ENCODE assay signal across 18 mouse cellular contexts in genomic region chr1:151626631-151627030, GRCm38 (mm10). TPM values are rescaled to one million over a fixed set of nuclear protein-coding genes. Genes with fewer than 3 reads are reported as not detected.
DNase-seq lines count a peak whose midpoint lies in the region; ATAC-seq lines count a peak whose summit lies in the region.
"Had no signal": no experiment of that assay in that cellular context is flagged by ENCODE, and none has a peak within 500 bp of the region (broad histone marks: within the 10 kb centered on the region; RNA-seq: fewer than 3 reads in every experiment).

No protein-coding gene starts in this region.

- H3K79me2 ChIP-seq in macrophage (ENCODE audit: inconsistent target) = no peaks in the 10 kb centered on the region; the same call in 1 of the 2 replicates

- no peaks in the 10 kb centered on the region for H3K9me3 ChIP-seq in hindbrain, embryonic 16.5 days (ENCODE audit: control insufficient read depth, low read length)
- H3K9me3 ChIP-seq in hindbrain, embryonic 11.5 days (ENCODE audit: control insufficient read depth, low read length) = no peaks in the 10 kb centered on the region
- H3K9me3 ChIP-seq in midbrain, embryonic 14.5 days (ENCODE audit: control insufficient read depth, low read length) = no peaks in the 10 kb centered on the region
- H3K9me3 ChIP-seq in midbrain, embryonic 11.5 days (ENCODE audit: control insufficient read depth, low read length) = no peaks in the 10 kb centered on the region
- H3K9me3 ChIP-seq: heart, embryonic 15.5 days; limb, embryonic 15.5 days; liver, embryonic 15.5 days had no signal

- intact Hi-C loops in left cerebral cortex, postnatal 36 days (cut with DNase I) = no loop called here

- DNase-seq in hindbrain, embryonic 11.5 days (ENCODE audit: low spot score) = no peak
- DNase-seq in midbrain, embryonic 14.5 days = peak; percentile 53
- no peak for DNase-seq in midbrain, embryonic 11.5 days (ENCODE audit: low spot score, missing footprints)
- DNase-seq in brain, embryonic 18.5 days (ENCODE audit: low read depth, low spot score) = peak; percentile 18
- no peak for DNase-seq in frontal cortex, adult 2 months (ENCODE audit: extremely low spot score in 1 of 2, low spot score in 1 of 2)
- DNase-seq in left cerebral cortex, postnatal 36 days (ENCODE audit: low spot score in 2 of 2) = no peak
- DNase-seq: adrenal gland, postnatal 36 days; cerebellum, adult 8-10 months; gastrocnemius, postnatal 36 days; heart, postnatal 4 days; thymus, postnatal 25 days had no signal

- no peaks in the 10 kb centered on the region for H3K36me3 ChIP-seq in hindbrain, embryonic 16.5 days (ENCODE audit: control insufficient read depth, insufficient read depth, low read length)
- H3K36me3 ChIP-seq in hindbrain, embryonic 11.5 days (ENCODE audit: control insufficient read depth, insufficient read depth, low read length) = no peaks in the 10 kb centered on the region
- no peaks in the 10 kb centered on the region for H3K36me3 ChIP-seq in midbrain, embryonic 14.5 days (ENCODE audit: control insufficient read depth, insufficient read depth, low read length)
- no peaks in the 10 kb centered on the region for H3K36me3 ChIP-seq in midbrain, embryonic 11.5 days (ENCODE audit: control insufficient read depth, insufficient read depth, low read length)
- no peaks in the 10 kb centered on the region for H3K36me3 ChIP-seq in macrophage (ENCODE audit: inconsistent target)
- H3K36me3 ChIP-seq: heart, embryonic 15.5 days; limb, embryonic 15.5 days; liver, embryonic 15.5 days had no signal

- H3K4me3 ChIP-seq in hindbrain, embryonic 16.5 days (ENCODE audit: low read length) = no peak overlapping the region
- no peak overlapping the region for H3K4me3 ChIP-seq in hindbrain, embryonic 11.5 days (ENCODE audit: low read depth, low read length)
- H3K4me3 ChIP-seq in midbrain, embryonic 14.5 days (replicated peaks; ENCODE audit: low read depth, low read length) = no peak overlapping the region
- no peak overlapping the region for H3K4me3 ChIP-seq in midbrain, embryonic 11.5 days (ENCODE audit: low read depth, low read length)
- H3K4me3 ChIP-seq in macrophage (ENCODE audit: inconsistent target) = no peak overlapping the region
- H3K4me3 ChIP-seq: erythroblast, embryonic 14.5 days; heart, embryonic 15.5 days; limb, embryonic 15.5 days; liver, embryonic 15.5 days had no signal

- H3K27ac ChIP-seq in hindbrain, embryonic 16.5 days (ENCODE audit: low read depth, low read length) = no peak overlapping the region
- no peak overlapping the region for H3K27ac ChIP-seq in hindbrain, embryonic 11.5 days (ENCODE audit: low read depth, low read length)
- no peak overlapping the region for H3K27ac ChIP-seq in midbrain, embryonic 14.5 days (replicated peaks; ENCODE audit: low read depth, low read length)
- H3K27ac ChIP-seq in midbrain, embryonic 11.5 days (ENCODE audit: low read depth, low read length) = no peak overlapping the region
- H3K27ac ChIP-seq in macrophage = peak overlapping the region; percentile 91; the same call in 1 of the 2 replicates
- H3K27ac ChIP-seq: heart, embryonic 15.5 days; limb, embryonic 15.5 days; liver, embryonic 15.5 days had no signal

- H3K9ac ChIP-seq in hindbrain, embryonic 16.5 days (ENCODE audit: low read depth, low read length) = no peak overlapping the region
- no peak overlapping the region for H3K9ac ChIP-seq in hindbrain, embryonic 11.5 days (ENCODE audit: low read depth, low read length)
- H3K9ac ChIP-seq in midbrain, embryonic 14.5 days (replicated peaks; ENCODE audit: low read length) = no peak overlapping the region
- no peak overlapping the region for H3K9ac ChIP-seq in midbrain, embryonic 11.5 days (ENCODE audit: low read length)
- H3K9ac ChIP-seq: heart, embryonic 15.5 days; limb, embryonic 15.5 days; liver, embryonic 15.5 days had no signal

- WGBS in hindbrain, embryonic 16.5 days = 51% methylated on average over 4 of the region's 4 CpGs
- WGBS in hindbrain, embryonic 11.5 days = 84% methylated on average over 4 of the region's 4 CpGs
- WGBS in midbrain, embryonic 14.5 days = 47% methylated on average over 4 of the region's 4 CpGs
- WGBS in midbrain, embryonic 11.5 days = 78% methylated on average over 4 of the region's 4 CpGs
- 94% methylated on average over 4 of the region's 4 CpGs for WGBS in macrophage (ENCODE audit: missing documents)

- H3K4me2 ChIP-seq in hindbrain, embryonic 16.5 days (ENCODE audit: low read length) = no peak overlapping the region
- H3K4me2 ChIP-seq in hindbrain, embryonic 11.5 days (replicated peaks; ENCODE audit: low read depth, low read length) = no peak overlapping the region
- no peak overlapping the region for H3K4me2 ChIP-seq in midbrain, embryonic 14.5 days (ENCODE audit: low read length)
- no peak overlapping the region for H3K4me2 ChIP-seq in midbrain, embryonic 11.5 days
- H3K4me2 ChIP-seq: heart, embryonic 15.5 days; limb, embryonic 15.5 days; liver, embryonic 15.5 days had no signal

- ATAC-seq in hindbrain, embryonic 16.5 days = peak; percentile 51
- no peak for ATAC-seq in hindbrain, embryonic 11.5 days (ENCODE audit: low FRiP score)
- no peak for ATAC-seq in midbrain, embryonic 14.5 days (ENCODE audit: low FRiP score, low TSS enrichment)
- ATAC-seq in midbrain, embryonic 11.5 days (ENCODE audit: low FRiP score) = no peak

- no peaks in the 10 kb centered on the region for H3K27me3 ChIP-seq in hindbrain, embryonic 16.5 days (replicated peaks; ENCODE audit: control insufficient read depth, insufficient read depth, low read length)
- no peaks in the 10 kb centered on the region for H3K27me3 ChIP-seq in hindbrain, embryonic 11.5 days (ENCODE audit: control insufficient read depth, insufficient read depth, low read length)
- no peaks in the 10 kb centered on the region for H3K27me3 ChIP-seq in midbrain, embryonic 14.5 days (ENCODE audit: control insufficient read depth, insufficient read depth, low read length)
- H3K27me3 ChIP-seq in midbrain, embryonic 11.5 days (ENCODE audit: control insufficient read depth, insufficient read depth, low read length) = no peaks in the 10 kb centered on the region
- H3K27me3 ChIP-seq: CH12.LX; heart, embryonic 15.5 days; limb, embryonic 15.5 days; liver, embryonic 15.5 days had no signal

- peaks cover 6% of the 10 kb centered on the region; the same call in 1 of the 2 replicates for H3K4me1 ChIP-seq in hindbrain, embryonic 16.5 days (ENCODE audit: control insufficient read depth, insufficient read depth, low read depth, low read length)
- no peaks in the 10 kb centered on the region for H3K4me1 ChIP-seq in hindbrain, embryonic 11.5 days (replicated peaks; ENCODE audit: control insufficient read depth, insufficient read depth, low read length)
- H3K4me1 ChIP-seq in midbrain, embryonic 14.5 days (ENCODE audit: control insufficient read depth, insufficient read depth, low read length) = peaks cover 8% of the 10 kb centered on the region; the same call in 1 of the 2 replicates
- no peaks in the 10 kb centered on the region for H3K4me1 ChIP-seq in midbrain, embryonic 11.5 days (ENCODE audit: control insufficient read depth, insufficient read depth, low read length)

RNA-seq across cellular contexts. Expression of gene Fam129a, which starts 55.6 kb away (rescaled TPM):
- 0.88 and 1.4 TPM in 2 replicates for polyA plus RNA-seq in hindbrain, embryonic 16.5 days (2015; fragmentation: Nextera tagmentation; extraction: Ambion mirVana)
- polyA plus RNA-seq in hindbrain, embryonic 11.5 days (2014; fragmentation: Nextera tagmentation; extraction: Ambion mirVana) = 0.60 and 0.93 TPM in 2 replicates
- polyA plus RNA-seq in midbrain, embryonic 14.5 days (2014; fragmentation: Nextera tagmentation; extraction: Ambion mirVana) = 0.23 and 0.93 TPM in 2 replicates
- polyA plus RNA-seq in midbrain, embryonic 11.5 days (2014; fragmentation: Nextera tagmentation; extraction: Ambion mirVana) = 0.51 and 0.55 TPM in 2 replicates
- total RNA-seq in macrophage (2018; cell fraction: chromatin; rRNA removed) = 100 to 1,000 TPM in 4 of 26 experiments, 10 to 100 TPM in 17, 1 to 10 TPM in 5; 6.3 to 361 (median 16.6) TPM
- total RNA-seq in macrophage (2018; cell fraction: cytosol; rRNA removed) = 10 to 100 TPM in 24 of 26 experiments, 1 to 10 TPM in 2; 8.8 to 90.4 (median 14.9) TPM
- 100 to 1,000 TPM in 3 of 26 experiments, 10 to 100 TPM in 23; 10.1 to 213 (median 22.3) TPM for total RNA-seq in macrophage (2018; cell fraction: nucleus; rRNA removed)
- 9.5 to 18.4 TPM (median 10.7 TPM) in 3 replicates for polyA plus RNA-seq in macrophage (2018)
- 1.8 TPM in 2 replicates for polyA plus RNA-seq in frontal cortex, adult 2 months (2012; rRNA removed)
- 1 to 10 TPM; 2.5 to 2.8 TPM for total RNA-seq in left cerebral cortex, postnatal 36 days (2021)

Comparison
In these comparisons a context has a peak if more than half of its experiments do, and no peak if none do; other contexts are left out.
1. DNase-seq: peak in midbrain, embryonic 14.5 days (single experiment) and brain, embryonic 18.5 days (single experiment); none in hindbrain, embryonic 11.5 days (single experiment), midbrain, embryonic 11.5 days (single experiment), frontal cortex, adult 2 months (0 of 2) and left cerebral cortex, postnatal 36 days (0 of 2).